Mouse (Mus musculus) erythroblast, adult 5-6 weeks (primary cell): ENCODE measurements at regions not wholly inside any gene's neighbourhood (a gene's known extent, or its start where the extent isn't known, plus 50 kb on each side); places are given as distances from the start of the nearest gene placed in this dataset.

Experiments used
- ATAC-seq: replicated peaks from 2 replicates; pipeline ENCODE4 v1.8.0; 2016; ENCODE audit warnings: moderate number of reproducible peaks, mild to moderate bottlenecking, moderate TSS enrichment, inconsistent platforms; ENCODE audit not compliant: poor library complexity, low FRiP score, severe bottlenecking

DNA sequence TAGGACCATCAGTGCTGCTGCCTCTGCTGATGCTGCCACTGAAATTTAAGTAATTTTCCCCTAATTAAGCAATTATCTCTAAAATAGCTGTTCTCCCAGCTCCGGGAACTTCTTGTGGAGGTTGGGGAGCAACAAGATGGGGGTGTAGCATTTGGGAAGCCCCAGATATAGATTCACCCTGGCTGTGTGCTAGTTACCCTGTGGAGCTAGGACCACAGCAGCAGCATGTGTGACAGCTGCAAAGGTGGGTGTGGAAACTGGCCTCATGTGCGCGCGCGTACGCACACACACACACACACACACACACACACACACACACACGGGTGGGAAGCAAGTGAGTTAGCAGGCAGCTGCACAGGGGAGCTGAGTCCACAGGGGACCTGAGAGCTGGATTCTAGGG, 126.2 kb upstream of the Sdk2 start:
- no peak for ATAC-seq

DNA sequence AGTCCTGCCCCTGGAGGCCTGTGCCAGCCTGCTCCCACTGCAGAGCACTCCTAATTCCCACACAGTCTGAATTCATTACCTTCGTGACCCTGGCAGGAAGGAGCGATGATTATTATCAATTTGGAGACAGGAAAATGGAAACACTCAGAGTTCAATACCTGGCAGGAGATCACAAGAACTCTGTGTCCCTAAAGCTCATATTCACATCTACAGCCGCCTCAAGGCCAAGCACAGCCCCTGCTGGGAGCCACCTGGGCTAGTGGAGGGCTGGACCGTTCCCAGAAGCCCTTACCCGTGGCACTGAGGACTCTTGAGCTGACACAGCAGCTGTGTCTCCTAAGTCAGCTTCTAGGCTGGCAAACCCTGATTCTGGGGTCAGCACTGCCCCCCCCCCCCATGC, 124.8 kb upstream of the Sdk2 start:
- ATAC-seq, result no peak

DNA sequence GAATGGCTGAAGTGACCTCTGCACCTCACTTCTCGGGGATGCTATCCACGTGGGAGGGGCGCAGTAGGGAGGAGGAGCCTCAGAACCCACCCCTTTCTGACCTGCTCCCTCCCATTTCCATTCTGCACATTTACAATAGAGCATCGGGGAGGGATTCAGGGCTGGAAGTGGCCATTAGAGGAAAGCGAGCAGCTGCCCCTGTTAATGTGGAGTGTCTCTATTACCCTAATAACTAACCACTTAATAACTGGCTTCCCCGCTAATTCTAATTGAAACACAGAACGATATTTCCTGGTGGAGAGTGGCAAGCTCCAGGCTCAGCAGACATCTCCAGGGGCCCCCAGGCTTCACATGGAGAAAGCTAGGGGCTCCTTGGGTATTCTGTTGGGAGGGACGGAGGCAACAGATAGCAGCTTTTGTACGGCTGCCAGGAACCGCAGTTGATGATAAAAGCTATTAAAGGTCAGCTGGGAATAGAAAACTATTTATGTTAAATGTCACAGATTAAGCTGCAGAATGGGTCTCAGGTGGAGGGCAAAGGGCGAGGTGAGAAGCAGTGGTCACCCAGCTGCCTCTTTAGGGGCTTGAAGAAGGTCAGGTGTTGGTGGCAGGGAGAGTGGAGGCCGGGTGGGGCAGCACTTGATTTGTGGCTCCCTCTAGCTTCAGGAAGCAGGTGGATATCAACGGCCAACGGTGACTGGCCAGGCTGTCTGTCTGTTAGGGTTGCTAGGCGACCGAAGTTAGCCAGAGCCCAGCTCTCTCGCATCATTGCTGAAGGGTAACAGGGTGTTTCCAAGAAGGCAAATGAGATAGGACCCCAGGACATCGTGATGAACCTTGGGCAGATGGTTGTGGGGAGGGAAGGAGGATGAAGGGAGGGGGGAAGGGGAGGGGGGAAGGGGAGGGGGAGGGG, 118.4 kb upstream of the Sdk2 start:
- no peak for ATAC-seq

DNA sequence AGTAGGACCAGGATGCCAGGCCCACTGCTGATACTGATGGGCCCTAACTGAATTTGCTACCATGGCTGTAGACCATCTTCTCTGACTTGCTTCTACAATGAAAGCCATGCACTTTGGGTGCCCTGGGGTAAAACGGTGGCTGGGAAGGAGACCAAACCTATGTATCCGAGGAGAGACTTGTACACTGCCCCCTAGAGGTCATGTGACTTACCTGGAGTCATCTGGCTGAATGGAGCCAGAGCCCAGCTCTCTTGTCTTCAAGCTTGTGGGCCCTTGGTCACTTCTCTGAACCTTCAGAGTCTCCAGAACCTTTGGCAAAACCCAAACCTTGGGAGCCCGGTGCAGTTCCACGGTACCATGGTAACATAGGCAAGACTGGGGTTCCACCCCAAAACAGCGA, 117.6 kb upstream of the Sdk2 start:
- ATAC-seq, result no peak

DNA sequence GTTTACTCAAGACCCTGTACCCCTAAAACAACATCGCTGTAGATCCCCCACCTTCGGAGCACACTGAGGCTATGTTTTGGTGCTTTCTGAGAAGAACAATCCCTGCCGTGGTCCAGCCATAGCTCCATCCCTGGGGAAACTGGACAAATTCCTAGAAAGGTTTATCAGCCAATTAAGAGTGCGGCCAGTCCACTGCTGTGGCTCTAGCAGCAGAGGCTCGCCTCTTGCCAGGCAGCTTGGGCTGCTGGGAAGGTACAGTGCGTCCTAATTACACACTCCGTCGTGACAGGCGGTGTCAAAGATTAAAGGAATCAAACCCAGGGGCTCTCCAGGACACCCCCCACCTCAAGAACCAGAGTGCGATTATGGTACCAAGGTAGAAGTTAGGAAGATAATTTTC, 116.4 kb upstream of the Sdk2 start:
- no peak for ATAC-seq

DNA sequence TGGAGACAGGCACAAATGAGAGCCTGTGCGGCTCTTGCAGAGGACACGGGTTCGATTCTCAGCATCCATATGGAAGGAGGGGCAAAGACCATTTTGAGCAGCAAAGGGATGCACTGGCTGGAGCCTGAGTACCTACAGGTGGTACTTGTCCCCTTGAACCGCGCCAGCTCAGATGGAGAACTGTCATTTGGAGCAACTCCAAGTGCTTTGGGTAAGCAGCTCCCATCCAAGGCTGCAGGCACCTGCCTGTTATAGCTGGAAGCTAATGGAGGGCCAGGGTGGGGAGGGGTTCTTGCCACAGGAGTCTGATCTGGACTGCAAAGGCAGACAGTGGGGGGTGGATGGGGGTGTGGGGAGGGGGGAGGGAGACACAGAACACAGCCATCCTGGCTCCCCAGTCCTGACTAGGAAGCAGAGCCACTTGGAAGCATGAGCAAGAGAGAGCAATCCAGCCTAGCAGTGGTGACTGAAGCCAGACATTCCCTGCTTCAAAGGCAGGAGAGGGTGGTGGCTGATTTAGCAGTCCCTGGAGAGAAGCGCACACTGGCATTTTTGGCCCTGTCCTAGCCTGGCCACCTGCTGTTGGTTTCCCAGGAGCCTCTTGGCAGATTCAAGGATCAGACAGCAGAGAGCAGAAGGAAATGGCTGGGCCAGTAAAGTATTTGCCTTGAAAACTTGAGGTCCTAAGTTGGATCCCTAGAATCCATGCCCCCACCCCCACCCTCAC, 112.1 kb upstream of the Sdk2 start:
- ATAC-seq, result no peak

DNA sequence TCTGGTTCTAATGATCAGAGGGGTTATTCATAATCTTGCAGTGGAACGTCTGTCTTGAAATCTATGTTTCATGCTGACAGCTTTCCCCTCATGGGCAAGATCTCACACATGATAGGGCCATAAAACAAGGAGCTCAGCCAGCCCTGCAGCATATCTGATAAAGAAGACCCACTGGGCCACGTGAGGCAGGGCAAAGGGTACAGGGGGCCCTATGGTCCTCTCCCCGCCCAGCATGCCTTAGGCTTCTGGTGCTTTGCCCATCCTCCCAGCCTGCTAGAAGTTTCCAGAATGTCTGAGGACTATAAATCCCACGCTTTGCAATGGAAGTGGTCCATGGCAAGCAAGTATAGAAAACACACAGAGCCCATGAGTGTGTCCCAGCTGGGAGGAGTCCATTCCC, 110.9 kb upstream of the Sdk2 start:
- no peak for ATAC-seq

DNA sequence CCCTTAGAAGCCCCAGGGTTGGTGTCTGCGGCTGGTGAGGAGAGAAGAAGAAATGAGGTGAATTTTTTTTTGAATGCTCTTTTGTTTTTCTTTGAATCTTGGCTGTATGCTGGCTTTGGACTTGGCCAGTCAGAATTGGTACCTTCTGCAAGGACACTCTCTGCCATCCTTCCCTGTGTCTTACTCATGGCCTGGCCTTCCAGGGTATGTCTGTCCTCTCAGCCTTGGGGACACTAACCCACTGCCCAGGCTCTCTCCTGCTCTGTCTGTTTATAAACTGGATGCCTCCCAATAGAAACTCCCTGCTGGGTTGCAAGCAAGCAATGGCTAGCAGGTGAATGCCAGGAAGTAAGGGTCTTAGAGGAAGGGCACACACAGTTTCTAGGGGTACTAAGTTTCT, 110.4 kb upstream of the Sdk2 start:
- ATAC-seq, result no peak

DNA sequence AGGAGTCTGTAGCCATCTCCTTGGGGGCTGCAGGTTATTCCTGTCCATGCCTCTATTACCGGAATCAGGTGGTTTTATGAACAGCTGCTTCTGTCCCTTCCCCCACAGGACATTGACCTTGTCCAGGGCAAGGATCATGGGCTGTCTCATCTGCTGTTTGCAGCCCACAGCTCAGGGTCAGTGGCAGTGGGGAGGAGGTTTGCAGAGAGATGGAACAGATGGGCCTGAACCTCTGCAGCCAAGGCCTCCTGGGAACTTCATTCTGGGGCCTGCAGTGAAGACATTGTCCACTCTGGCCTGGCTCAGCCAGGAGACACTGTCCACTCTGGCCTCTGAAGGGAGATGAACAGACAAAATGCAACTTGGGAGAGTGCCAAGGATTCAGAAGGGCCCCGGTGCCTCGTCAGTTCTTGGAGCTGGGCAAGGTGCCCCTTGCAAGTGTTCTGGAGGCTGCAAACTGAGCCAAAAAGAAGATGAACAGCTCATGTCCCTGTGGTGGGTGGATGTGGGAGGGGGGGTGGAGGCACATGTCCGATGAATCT, 109.9 kb upstream of the Sdk2 start:
- ATAC-seq, result no peak

DNA sequence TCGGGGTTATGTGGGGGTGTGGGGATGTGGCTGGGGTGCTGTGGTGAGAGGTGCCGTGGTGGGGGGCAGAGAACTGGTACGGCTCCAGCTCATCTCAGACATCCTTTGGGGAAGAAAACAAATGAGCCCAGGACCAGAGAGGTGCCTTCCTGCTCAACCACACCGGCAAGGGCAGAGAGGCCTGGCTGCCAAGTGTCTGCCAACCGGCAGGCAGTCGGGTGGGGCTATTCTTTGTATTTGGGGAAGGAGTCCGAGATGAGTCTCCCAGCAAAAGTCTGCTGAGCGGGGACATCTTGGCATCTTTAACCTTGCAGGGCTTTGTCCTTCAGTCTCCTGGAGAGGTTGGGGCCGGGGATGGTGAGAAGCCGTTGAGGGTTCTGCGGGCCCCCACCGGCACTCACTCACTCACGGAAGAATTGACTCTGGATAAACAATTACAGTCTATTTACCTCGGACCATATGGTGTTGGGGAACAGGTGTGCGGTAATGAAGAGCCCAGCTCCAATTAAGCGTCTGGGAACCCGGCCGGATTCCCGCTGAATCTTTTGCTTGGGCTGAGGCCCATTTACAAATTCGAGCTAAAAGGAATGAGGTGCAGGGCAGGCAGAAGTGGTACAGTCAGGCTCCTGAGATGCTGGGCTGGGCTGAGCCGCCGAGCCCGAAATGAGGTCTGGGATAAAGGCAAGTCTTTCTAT, 108.7 kb upstream of the Sdk2 start:
- no peak for ATAC-seq

DNA sequence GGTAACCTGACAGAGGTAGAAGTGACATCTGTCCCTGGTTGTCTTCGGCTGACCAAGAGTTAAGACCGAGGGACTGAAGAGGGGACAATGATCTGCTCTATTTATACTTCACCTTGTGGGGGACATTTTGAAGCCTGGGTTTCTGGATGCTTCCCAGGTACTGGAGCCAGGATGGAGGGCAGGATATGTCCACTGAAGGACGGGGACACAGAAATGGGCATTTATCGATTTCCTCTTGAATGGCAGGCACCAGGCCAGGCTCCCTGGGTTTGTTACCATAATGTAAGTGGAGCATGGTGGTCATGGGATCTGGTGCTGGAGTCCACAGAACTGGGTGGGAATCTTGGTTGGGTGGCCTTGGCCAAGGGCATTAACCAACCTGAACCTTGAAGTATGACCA, 108.0 kb upstream of the Sdk2 start:
- ATAC-seq, result no peak

DNA sequence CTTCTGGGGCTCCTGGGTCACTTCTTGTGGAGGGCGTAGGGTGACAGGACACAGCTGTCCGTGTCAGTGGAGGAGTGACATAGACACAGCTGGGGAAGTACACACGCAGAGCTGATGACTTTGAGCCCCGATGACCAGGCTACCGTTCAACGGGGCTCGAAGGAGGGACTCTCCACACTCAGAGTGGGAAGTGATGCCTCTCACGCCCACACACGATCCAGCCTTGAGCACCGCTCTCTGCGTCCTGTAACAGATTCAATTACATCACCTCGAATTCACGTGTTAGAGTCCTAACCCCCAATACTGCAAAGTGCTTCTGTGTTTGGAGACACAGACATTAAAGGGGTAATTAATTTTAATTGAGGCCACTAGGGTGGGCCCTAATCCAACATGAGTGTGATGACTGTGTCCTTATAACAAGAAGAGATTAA, 101.4 kb upstream of the Sdk2 start:
- no peak for ATAC-seq

DNA sequence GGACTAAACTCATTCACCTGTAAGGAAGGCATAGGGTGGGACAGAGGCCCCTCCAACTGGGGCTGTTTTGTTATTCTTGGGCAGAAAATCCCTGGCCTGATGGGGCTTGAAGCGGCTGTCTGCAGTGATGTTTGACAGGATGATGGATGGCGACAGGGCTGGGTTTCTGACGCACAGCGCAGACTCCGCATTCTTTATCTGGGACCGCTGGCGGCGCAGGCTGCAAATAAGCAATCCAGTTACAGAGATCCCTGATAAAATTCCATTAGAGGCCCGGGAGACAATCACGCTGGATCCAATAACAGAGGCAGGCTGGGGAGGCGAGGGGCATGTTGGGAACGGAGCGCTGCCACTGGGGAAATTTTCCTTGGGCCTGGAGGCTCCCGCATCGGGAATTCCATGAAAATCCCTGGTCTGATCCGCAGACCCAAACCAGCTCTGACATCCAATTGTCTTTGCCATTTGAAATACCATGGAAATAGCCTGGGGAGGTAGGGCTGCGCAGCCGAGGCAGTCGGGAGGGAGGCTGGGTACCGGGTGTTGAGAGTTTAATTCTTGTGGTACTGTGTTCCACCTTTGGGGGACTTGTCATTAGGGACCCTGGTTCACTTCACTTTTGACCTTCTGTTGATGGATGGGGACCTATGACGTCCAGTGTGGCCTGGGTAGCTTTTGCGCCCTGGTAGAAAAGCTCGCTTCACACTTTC, 99.0 kb upstream of the Sdk2 start:
- no peak for ATAC-seq

DNA sequence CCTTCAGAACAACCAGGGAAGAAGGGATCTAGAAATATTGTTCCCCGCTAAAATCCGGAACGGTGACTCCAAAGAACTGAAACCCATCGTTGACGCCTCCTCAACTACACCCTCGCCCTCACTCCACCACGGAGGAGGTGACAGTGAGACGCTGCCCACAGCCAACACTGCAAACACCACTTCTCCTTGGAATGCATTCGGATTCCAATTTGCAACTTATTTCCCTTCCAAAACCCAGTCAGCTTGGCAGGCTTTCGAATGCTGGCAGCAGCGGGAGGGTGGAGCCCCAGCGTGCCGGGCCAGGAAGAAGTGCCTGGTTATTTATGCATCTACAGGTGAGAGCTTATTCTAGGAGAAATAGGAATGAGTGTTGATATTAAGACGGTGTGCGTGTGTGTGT, 85.9 kb upstream of the Sdk2 start:
- ATAC-seq, result no peak

DNA sequence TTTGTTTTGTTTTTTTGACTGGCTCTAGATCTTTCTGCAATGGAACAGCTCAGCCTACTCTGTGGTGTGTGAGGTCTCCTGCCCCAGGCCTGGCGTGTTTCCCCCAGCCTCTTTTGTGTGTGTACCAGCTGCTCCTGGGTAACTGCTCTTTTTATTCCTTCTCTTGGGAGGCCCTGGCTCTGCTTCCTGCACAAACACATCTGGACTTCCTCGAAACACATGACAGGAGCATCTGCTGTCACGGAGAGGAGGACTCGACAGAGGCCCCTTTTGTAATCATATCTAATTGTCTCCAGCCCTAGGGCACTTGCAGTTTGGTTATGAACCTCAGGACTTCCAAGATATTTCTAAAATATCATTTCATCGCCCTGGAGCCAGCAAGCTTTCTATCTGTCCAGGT, 79.5 kb upstream of the Sdk2 start:
- ATAC-seq, result no peak

DNA sequence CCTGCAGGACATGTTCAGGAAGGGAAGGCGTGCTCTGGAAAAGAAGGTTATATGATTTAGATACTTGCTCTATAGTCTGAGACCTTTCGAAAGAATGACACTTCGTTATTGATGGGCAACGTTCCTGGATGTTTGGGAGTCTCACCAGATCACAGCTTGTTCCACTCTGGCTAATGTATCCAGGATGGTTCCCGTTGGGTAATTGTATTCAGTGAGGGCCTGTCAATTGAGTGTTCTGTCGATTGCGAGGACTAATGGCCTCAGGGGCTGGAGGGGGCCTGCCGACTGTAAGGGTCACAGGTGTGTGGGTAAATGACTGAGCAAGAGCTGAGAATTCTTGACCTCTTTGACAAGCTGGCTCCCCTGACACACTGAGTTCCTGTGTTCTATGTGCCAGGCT, 62.4 kb upstream of the Sdk2 start:
- ATAC-seq, result no peak

DNA sequence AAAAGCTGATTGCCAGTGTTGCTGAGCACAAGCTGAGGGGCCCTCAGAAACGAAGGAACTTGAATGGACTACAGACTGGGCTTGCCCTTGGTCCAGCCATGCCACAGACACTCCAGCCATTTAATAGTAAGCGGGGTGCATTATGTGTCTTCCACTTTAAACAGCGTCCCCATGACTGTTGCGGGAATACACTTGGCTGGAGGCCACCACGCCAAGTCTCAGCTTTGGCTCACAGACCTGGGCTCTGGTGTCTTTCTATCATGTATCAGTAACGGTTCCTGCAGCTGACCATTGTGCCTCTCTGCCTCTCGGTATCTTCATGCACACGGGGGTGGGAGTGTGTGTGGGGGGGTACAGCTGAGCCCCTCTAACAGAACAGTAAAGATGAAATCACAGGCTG, 62.0 kb upstream of the Sdk2 start:
- no peak for ATAC-seq

DNA sequence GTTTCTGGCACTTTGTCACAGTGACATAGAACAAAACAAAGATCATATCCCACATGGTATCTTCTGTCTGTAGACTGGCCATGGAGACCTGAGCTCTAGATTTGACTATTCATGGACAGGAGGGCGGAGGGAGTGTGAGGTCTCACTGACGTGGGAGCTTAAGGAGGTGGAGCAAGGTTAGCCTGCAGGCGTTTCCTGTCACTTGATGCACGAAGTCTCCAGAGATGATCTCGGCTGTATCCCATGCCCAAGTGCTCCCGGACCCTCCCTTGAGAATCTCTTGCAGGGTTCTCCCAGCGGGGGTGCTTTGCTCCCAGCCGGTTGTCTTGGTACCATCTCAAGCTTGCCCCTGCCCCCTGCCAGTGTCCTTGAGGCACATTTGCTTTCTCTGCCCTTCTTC, 60.6 kb upstream of the Sdk2 start:
- no peak for ATAC-seq

DNA sequence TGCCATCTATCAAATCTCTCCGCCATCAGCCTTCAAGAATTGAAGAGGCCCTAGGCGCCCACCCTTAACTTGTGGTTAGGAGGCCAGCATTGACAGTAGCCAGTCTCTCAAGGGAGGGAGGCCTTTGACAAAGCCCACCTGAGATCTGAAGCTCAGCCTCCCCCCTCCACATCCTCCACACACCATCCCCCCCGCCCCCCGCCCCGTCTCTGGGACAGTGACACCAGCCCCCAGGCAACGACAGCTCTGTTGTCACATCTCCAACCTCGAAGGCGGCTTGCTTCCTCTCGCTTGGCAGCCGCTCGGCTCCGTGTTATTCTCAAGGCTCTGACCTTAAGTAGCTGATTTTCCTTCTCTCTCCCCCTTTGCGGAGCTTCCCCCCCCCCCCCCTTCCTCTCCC, 55.3 kb upstream of the Sdk2 start:
- ATAC-seq, result no peak

DNA sequence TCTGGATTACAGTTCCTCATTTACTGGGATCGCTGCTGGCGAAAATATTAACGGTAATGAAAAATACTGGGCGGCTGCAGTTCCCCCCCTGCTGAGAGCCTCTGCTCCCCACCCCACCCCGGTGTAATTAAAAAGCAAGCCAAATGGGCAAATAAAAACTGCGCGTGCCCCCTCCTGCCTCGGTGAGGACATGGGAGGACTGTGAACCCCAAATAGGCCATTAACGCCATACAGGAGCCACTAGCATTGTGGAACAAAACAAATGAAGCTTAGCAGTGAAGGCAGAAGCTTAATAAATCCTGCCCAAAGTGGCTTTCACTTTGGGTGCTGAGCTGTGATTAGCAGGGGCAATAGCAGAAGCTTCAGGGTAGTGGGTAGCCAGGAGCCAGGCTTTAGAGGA, 52.3 kb upstream of the Sdk2 start:
- ATAC-seq, result no peak
